Mouse (Mus musculus): ENCODE data around the gene Kcnc2. TPM values are rescaled to one million over a fixed set of nuclear protein-coding genes. Genes with fewer than 3 reads are reported as not detected.

Kcnc2 gene
- total RNA-seq (2023) = not detected

DNA sequence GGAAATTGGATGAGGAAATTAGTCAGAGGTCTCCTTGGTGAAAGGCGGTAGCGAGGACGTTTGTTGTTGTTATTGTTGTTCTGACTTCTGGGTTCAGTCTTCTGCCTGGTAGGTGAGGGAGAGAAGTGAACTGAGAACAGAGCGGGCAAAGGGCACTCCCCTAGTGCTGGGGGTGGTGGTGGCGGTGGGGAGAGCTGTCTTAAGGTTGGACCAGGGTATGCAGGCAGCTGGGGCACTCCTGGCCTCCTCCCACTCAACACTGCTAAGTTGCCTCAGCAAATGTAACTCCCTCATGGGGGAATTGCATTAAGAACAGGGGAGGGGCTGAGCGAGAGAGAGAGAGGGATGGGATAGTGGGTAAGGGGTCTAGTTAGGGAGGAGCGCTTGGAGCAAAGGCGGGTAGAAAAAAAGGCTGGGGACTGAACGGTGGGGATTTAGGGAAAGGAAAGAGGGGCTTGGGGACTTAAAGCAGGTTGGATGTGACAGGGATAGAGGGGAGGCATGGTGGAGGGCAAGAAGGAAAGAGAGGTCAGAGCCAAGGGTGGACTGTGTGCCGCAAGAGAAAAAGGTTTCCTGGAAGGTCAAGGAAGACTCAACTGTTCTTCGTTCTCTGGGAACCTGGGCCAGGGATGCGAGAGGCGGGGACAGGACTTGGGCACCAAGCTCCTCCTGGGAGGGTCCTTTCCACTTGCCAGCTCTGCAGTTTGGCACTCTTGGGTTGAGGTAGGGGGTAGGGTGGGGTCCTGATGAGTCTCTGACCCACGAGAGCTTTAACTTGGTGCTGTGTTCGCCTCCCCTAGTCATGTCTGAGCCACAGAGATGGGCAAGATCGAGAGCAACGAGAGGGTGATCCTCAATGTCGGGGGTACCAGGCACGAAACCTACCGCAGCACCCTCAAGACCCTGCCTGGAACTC is at the start of gene Kcnc2:
Kcnc2 (plus strand) TSS at position 235 of the 916 bp plus-strand sequence.

Other genes with a start within 250 kb of the Kcnc2 start
- gene Glipr1l1, start 210.9 kb upstream of the Kcnc2 start, total RNA-seq (2023) = not detected
- not detected for gene Glipr1l2, start 187.8 kb upstream of the Kcnc2 start, total RNA-seq (2023)
- gene Glipr1l3, start 110.8 kb upstream of the Kcnc2 start, total RNA-seq (2023) = not detected
- gene Caps2, start 107.5 kb upstream of the Kcnc2 start, total RNA-seq (2023) = not detected